14 mouse cellular contexts compared by ENCODE assay signal in the genomic region with DNA sequence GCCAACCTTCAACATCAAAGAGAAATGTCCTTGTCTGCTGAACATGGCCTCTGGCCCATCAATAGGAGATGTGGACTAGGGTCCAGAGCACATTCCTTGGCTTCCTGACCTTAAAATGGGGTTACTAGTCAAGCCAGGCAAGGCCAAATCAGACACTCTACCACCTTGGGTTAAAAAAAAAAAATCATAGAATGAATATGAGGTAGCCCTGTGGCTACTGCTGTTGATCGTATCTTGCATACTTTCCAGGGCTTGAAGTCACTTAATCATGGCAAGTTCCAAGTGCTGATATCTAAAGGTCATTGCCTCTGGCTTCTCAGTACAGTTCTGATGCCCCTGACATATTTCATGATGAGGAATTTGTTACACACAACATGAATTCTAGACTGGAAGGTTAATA.
"Had no signal": no experiment of that assay in that cellular context is flagged by ENCODE, and none has a peak within 500 bp of the region (broad histone marks: within the 10 kb centered on the region; RNA-seq: fewer than 3 reads in every experiment).

No protein-coding gene starts in this region.

- H3K36me3 ChIP-seq: limb, embryonic 15.5 days; midbrain, embryonic 12.5 days; neural tube, embryonic 15.5 days had no signal

- H3K27me3 ChIP-seq: limb, embryonic 15.5 days; midbrain, embryonic 12.5 days; neural tube, embryonic 15.5 days had no signal

- H3K27ac ChIP-seq: kidney, postnatal 0 days; limb, embryonic 15.5 days; liver, embryonic 14.5 days; midbrain, embryonic 12.5 days; neural tube, embryonic 15.5 days had no signal

- H3K4me3 ChIP-seq: limb, embryonic 15.5 days; midbrain, embryonic 12.5 days; myocyte; neural tube, embryonic 15.5 days had no signal

- H3K4me2 ChIP-seq: limb, embryonic 15.5 days; midbrain, embryonic 12.5 days; neural tube, embryonic 15.5 days had no signal

- H3K9me3 ChIP-seq: limb, embryonic 15.5 days; midbrain, embryonic 12.5 days; neural tube, embryonic 15.5 days had no signal

- DNase-seq: kidney, postnatal 36 days; layer of hippocampus, adult 9-11 months; layer of hippocampus, postnatal 36 days; lung, adult 18-20 months; right cerebral cortex, adult 18-20 months; right cerebral cortex, postnatal 25 days; thymus, adult 18-20 months; thymus, postnatal 14 days had no signal

- H3K9ac ChIP-seq: limb, embryonic 15.5 days; liver, embryonic 14.5 days; midbrain, embryonic 12.5 days; neural tube, embryonic 15.5 days had no signal
